Mouse (Mus musculus): ENCODE measurements at regions not wholly inside any gene's neighbourhood (a gene's known extent, or its start where the extent isn't known, plus 50 kb on each side); places are given as distances from the start of the nearest gene placed in this dataset.

DNA sequence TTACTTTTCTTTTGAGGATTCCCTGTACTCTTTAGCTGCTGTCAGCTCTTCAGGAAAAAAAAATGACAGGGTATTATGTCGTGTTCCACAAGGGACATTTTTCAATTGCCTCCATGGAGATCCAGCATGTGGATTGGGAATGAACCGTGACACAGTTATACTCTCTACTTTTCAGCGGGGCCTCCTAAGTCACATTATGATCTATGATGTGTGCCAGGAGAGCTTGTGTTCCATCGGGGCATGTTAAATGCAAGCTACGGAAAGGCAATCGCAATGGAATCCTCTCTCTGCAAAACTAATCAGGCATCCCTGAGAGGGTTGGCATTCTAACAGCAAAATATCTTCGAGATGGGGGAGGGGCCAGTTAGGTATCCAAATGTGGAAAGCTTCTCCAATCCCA lies 92.7 kb upstream of the Cachd1 start:
- H3K27ac ChIP-seq (ENCODE audit: insufficient read depth, low read depth, low read length), result no peak overlapping the region
- TF ChIP-seq CTCF (IDR thresholded peaks at IDR 0.05; ENCODE audit: low read depth, low read length) (no peak), POLR2A (IDR thresholded peaks at IDR 0.05; ENCODE audit: borderline replicate concordance, low read depth, low read length) (no peak)
- no peaks in the 10 kb centered on the region for H3K4me1 ChIP-seq (ENCODE audit: control insufficient read depth, insufficient read depth, low read length)
- H3K4me3 ChIP-seq (ENCODE audit: insufficient read depth, low read length), result no peak overlapping the region

- Histone ChIP-seq H3K4me1 (ENCODE audit: control insufficient read depth, insufficient read depth, low read length) (no peaks in the 10 kb centered on the region), H3K27ac (ENCODE audit: insufficient read depth, low read depth, low read length) (no peak overlapping the region), H3K4me3 (ENCODE audit: insufficient read depth, low read length) (no peak overlapping the region)
- no peak for TF ChIP-seq CTCF (IDR thresholded peaks at IDR 0.05; ENCODE audit: low read depth, low read length)
- no peak for TF ChIP-seq POLR2A (IDR thresholded peaks at IDR 0.05; ENCODE audit: borderline replicate concordance, low read depth, low read length)
These were observed 76.5 kb upstream of the Cachd1 start for GRCm38 (mm10) chr4:100700002-100700401.

- H3K27ac ChIP-seq (ENCODE audit: insufficient read depth, low read depth, low read length), result no peak overlapping the region
- H3K4me1 ChIP-seq (ENCODE audit: control insufficient read depth, insufficient read depth, low read length), result no peaks in the 10 kb centered on the region
- TF ChIP-seq POLR2A (IDR thresholded peaks at IDR 0.05; ENCODE audit: borderline replicate concordance, low read depth, low read length) (no peak), CTCF (IDR thresholded peaks at IDR 0.05; ENCODE audit: low read depth, low read length) (no peak)
- no peak overlapping the region for H3K4me3 ChIP-seq (ENCODE audit: insufficient read depth, low read length)
These were observed 76.1 kb upstream of the Cachd1 start for GRCm38 (mm10) chr4:100700418-100700817.

- no peak for TF ChIP-seq POLR2A (IDR thresholded peaks at IDR 0.05; ENCODE audit: borderline replicate concordance, low read depth, low read length)
- no peak for TF ChIP-seq CTCF (IDR thresholded peaks at IDR 0.05; ENCODE audit: low read depth, low read length)
- Histone ChIP-seq H3K4me1 (ENCODE audit: control insufficient read depth, insufficient read depth, low read length) (no peaks in the 10 kb centered on the region), H3K27ac (ENCODE audit: insufficient read depth, low read depth, low read length) (no peak overlapping the region), H3K4me3 (ENCODE audit: insufficient read depth, low read length) (no peak overlapping the region)
These were observed 70.5 kb upstream of the Cachd1 start for GRCm38 (mm10) chr4:100705960-100706359.

- no peak for TF ChIP-seq POLR2A (IDR thresholded peaks at IDR 0.05; ENCODE audit: borderline replicate concordance, low read depth, low read length)
- TF ChIP-seq CTCF (IDR thresholded peaks at IDR 0.05; ENCODE audit: low read depth, low read length), result no peak
- no peak overlapping the region for H3K4me3 ChIP-seq (ENCODE audit: insufficient read depth, low read length)
- no peaks in the 10 kb centered on the region for H3K4me1 ChIP-seq (ENCODE audit: control insufficient read depth, insufficient read depth, low read length)
- no peak overlapping the region for H3K27ac ChIP-seq (ENCODE audit: insufficient read depth, low read depth, low read length)
These were observed 69.3 kb upstream of the Cachd1 start for GRCm38 (mm10) chr4:100707125-100707524.

- Histone ChIP-seq H3K4me3 (ENCODE audit: insufficient read depth, low read length) (no peak overlapping the region), H3K27ac (ENCODE audit: insufficient read depth, low read depth, low read length) (no peak overlapping the region), H3K4me1 (ENCODE audit: control insufficient read depth, insufficient read depth, low read length) (no peaks in the 10 kb centered on the region)
- TF ChIP-seq POLR2A (IDR thresholded peaks at IDR 0.05; ENCODE audit: borderline replicate concordance, low read depth, low read length) (no peak), CTCF (IDR thresholded peaks at IDR 0.05; ENCODE audit: low read depth, low read length) (no peak)
These were observed 68.2 kb upstream of the Cachd1 start for GRCm38 (mm10) chr4:100708247-100708646.

- no peak overlapping the region for H3K27ac ChIP-seq (ENCODE audit: insufficient read depth, low read depth, low read length)
These were observed 62.2 kb upstream of the Cachd1 start for GRCm38 (mm10) chr4:100714240-100714639.

GRCm38 (mm10) chr4:100717601-100718000 lies 58.9 kb upstream of the Cachd1 start:
- H3K27ac ChIP-seq (ENCODE audit: insufficient read depth, low read depth, low read length), result no peak overlapping the region
- H3K4me1 ChIP-seq (ENCODE audit: control insufficient read depth, insufficient read depth, low read length), result no peaks in the 10 kb centered on the region
- H3K4me3 ChIP-seq (ENCODE audit: insufficient read depth, low read length), result no peak overlapping the region
- no peak for TF ChIP-seq POLR2A (IDR thresholded peaks at IDR 0.05; ENCODE audit: borderline replicate concordance, low read depth, low read length)

More at GRCm38 (mm10) chr4:100714240-100714639, 62.2 kb upstream of the Cachd1 start:
- no peaks in the 10 kb centered on the region for H3K4me1 ChIP-seq (ENCODE audit: control insufficient read depth, insufficient read depth, low read length)
- no peak overlapping the region for H3K4me3 ChIP-seq (ENCODE audit: insufficient read depth, low read length)
- no peak for TF ChIP-seq POLR2A (IDR thresholded peaks at IDR 0.05; ENCODE audit: borderline replicate concordance, low read depth, low read length)
- TF ChIP-seq CTCF (IDR thresholded peaks at IDR 0.05; ENCODE audit: low read depth, low read length), result no peak

DNA sequence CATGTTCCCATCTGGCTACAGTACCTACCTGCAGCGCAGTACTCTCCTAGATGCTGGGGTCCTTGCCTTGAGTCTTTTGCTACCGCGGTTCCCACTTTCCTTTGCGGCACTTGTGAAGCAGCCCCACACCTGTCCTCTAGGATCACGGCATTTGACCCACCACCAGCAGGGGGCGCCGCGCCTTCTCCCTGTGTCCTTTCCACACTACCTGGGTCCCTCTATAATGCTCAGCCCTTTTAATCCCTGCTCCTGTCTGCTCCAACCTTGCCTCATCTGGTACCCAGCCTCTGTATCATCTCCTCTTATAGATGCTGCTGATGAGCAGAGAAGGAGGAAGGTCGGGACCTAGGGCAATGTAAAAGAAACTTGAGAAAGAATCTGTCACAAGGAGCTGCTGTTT lies 53.9 kb upstream of the Cachd1 start:
- TF ChIP-seq CTCF (IDR thresholded peaks at IDR 0.05; ENCODE audit: low read depth, low read length), result peak; percentile 31
- no peak for TF ChIP-seq POLR2A (IDR thresholded peaks at IDR 0.05; ENCODE audit: borderline replicate concordance, low read depth, low read length)
- H3K27ac ChIP-seq (ENCODE audit: insufficient read depth, low read depth, low read length), result no peak overlapping the region

DNA sequence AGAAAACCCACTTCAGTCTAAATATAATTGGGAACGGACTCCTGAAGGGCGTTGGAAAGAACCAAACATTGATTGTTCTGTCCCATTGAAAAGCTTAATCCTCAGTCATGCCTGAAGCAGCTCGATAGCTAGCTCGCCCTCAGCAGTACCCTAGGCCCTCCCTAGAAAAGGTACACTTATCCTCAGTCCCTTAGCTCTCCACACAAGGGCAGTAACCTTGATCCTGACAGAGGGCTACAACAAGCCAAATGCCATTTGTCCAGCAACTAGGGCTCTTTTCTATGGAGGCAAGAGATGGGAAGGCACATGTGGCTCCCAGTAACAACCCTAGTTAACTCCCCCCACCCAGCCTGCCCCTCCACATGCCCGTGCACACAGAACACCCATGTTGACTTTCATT lies 53.4 kb upstream of the Cachd1 start:
- H3K4me1 ChIP-seq (ENCODE audit: control insufficient read depth, insufficient read depth, low read length), result no peaks in the 10 kb centered on the region
- no peak overlapping the region for H3K4me3 ChIP-seq (ENCODE audit: insufficient read depth, low read length)
- TF ChIP-seq POLR2A (IDR thresholded peaks at IDR 0.05; ENCODE audit: borderline replicate concordance, low read depth, low read length) (no peak), CTCF (IDR thresholded peaks at IDR 0.05; ENCODE audit: low read depth, low read length) (no peak)
- H3K27ac ChIP-seq (ENCODE audit: insufficient read depth, low read depth, low read length), result no peak overlapping the region

More for the DNA sequence above, 53.9 kb upstream of the Cachd1 start:
- Histone ChIP-seq H3K4me1 (ENCODE audit: control insufficient read depth, insufficient read depth, low read length) (no peaks in the 10 kb centered on the region), H3K4me3 (ENCODE audit: insufficient read depth, low read length) (no peak overlapping the region)

GRCm38 (mm10) chr4:100725811-100726210 lies 50.7 kb upstream of the Cachd1 start:
- TF ChIP-seq CTCF (IDR thresholded peaks at IDR 0.05; ENCODE audit: low read depth, low read length), result no peak
- TF ChIP-seq POLR2A (IDR thresholded peaks at IDR 0.05; ENCODE audit: borderline replicate concordance, low read depth, low read length), result no peak
- H3K4me3 ChIP-seq (ENCODE audit: insufficient read depth, low read length), result no peak overlapping the region
- H3K4me1 ChIP-seq (ENCODE audit: control insufficient read depth, insufficient read depth, low read length), result no peaks in the 10 kb centered on the region
- H3K27ac ChIP-seq (ENCODE audit: insufficient read depth, low read depth, low read length), result no peak overlapping the region

Data from bone marrow macrophage, adult 2 months (primary cell).